Mouse (Mus musculus): ENCODE data around the gene Il1f9. TPM values are rescaled to one million over a fixed set of nuclear protein-coding genes. Genes with fewer than 3 reads are reported as not detected.

Gene Il1f9
- polyA plus RNA-seq (2015; fragmentation: Nextera tagmentation; extraction: Ambion mirVana) = 0.18 TPM in 1 of 2 replicates, not detected in the other

GRCm38 (mm10) chr2:24186176-24186575, at the start of gene Il1f9:
TSS of gene Il1f9 (plus strand) at chr2:24186476.

DNA sequence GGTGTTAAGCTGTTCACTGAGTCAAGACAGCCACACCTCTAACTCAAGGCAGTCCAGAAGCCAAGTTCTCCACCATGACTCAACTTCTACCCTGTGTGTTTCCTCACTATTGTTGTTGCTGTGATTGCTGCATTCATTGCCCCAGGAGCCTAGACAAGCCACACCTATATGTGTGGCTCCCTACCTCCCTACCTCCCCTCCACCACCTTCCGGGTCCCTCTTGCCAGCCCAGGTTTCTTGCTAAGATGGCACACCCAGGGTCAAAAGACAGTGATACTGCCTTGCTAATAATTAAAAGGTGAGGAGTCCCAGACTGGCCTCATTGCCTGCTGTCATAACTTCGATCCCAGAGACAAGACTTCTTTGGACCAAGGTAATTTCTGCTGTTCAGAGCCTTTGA, 33.4 kb upstream of the Il1f9 start, which contains the start of gene Il1f8:
TSS of gene Il1f8 (plus strand) at position 301 of the 400 bp plus-strand sequence.

GRCm38 (mm10) chr2:24215118-24215517, 28.8 kb downstream of the Il1f9 start, which contains the start of gene Il1f6:
TSS of gene Il1f6 (plus strand) at chr2:24215418.

Other genes starting within 250 kb of the Il1f9 start
- gene Hnmt, start 137.1 kb upstream of the Il1f9 start, polyA plus RNA-seq (2015; fragmentation: Nextera tagmentation; extraction: Ambion mirVana) = 33.3 and 35.7 TPM in 2 replicates
- not detected in 2 replicates for gene Tbpl2, start 89.9 kb upstream of the Il1f9 start, polyA plus RNA-seq (2015; fragmentation: Nextera tagmentation; extraction: Ambion mirVana)
- gene Il1f8, start 33.3 kb upstream of the Il1f9 start, polyA plus RNA-seq (2015; fragmentation: Nextera tagmentation; extraction: Ambion mirVana) = not detected in 2 replicates
- 0.30 TPM in 1 of 2 replicates, not detected in the other for gene Il1f6, start 28.9 kb downstream of the Il1f9 start, polyA plus RNA-seq (2015; fragmentation: Nextera tagmentation; extraction: Ambion mirVana)
- gene Il1f5, start 90.5 kb downstream of the Il1f9 start, polyA plus RNA-seq (2015; fragmentation: Nextera tagmentation; extraction: Ambion mirVana) = not detected in 2 replicates
- not detected in 2 replicates for gene Il1f10, start 104.7 kb downstream of the Il1f9 start, polyA plus RNA-seq (2015; fragmentation: Nextera tagmentation; extraction: Ambion mirVana)
- gene Il1rn, start 150.4 kb downstream of the Il1f9 start, polyA plus RNA-seq (2015; fragmentation: Nextera tagmentation; extraction: Ambion mirVana) = 0.14 TPM in 1 of 2 replicates, not detected in the other
- gene Psd4, start 181.1 kb downstream of the Il1f9 start, polyA plus RNA-seq (2015; fragmentation: Nextera tagmentation; extraction: Ambion mirVana) = 0.95 and 0.96 TPM in 2 replicates

Data from neural tube, postnatal 0 days (tissue).